Mouse (Mus musculus): Measurements from ENCODE around the gene Adtrp.

DNA sequence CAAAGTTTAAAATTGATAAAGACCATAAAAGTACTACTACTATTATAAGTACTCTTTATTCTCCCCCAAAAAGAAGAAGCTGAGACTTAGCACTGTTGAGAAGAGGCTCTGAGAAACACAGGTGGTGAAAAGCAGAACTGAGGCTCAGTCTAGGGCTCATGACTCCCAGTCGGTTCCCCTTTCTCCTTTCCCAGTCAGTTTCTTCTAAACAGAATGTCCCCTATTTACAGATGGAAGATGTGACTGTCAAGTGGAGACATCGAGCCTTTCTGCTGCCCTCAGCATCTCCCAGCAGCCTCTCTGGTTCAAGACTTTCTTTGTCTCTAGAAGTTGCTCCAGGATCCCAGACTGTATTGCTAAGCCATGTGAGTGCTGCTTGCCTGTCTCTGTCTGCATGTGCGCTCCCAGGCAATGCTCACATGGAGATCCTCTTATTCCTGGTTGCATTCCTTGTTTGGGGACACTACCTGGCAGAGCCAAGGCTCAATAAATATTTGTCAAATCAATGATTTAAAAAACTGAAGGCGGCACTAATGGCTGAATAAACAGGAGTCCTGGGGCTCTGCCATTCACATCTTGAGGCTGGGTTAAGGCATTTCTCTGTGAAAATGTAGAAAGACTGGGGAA is 36.3 kb upstream of the Adtrp start:
- TF ChIP-seq GATA1 (IDR thresholded peaks at IDR 0.05; ENCODE audit: borderline replicate concordance, low read length) (no peak), FLI1 (IDR thresholded peaks at IDR 0.05; ENCODE audit: low read length) (no peak)
